Mouse (Mus musculus) MEL (cell line): ENCODE measurements at regions not wholly inside any gene's neighbourhood (a gene's known extent, or its start where the extent isn't known, plus 50 kb on each side); places are given as distances from the start of the nearest gene placed in this dataset.

Source experiments
- CTCF ChIP-seq, 3 experiments: IDR thresholded peaks in 2 of 3; conservative IDR thresholded peaks in 1 of 3; 2 replicates each; pipeline ENCODE4 v1.5.1; 2011 to 2012; ENCODE audit warnings: low read length in 3 of 3, low read depth in 2 of 3, mild to moderate bottlenecking in 2 of 3, improper control_type of control experiment in 1 of 3, inconsistent platforms in 1 of 3, mixed read lengths in 1 of 3, moderate library complexity in 1 of 3; ENCODE audit not compliant: control insufficient read depth in 1 of 3, insufficient read depth in 1 of 3, poor library complexity in 1 of 3, severe bottlenecking in 1 of 3
- ETS1 ChIP-seq: IDR thresholded peaks from 2 replicates; pipeline ENCODE4 v1.6.1; 2012; ENCODE audit warnings: low read depth, mild to moderate bottlenecking, inconsistent platforms, low read length, improper control_type of control experiment, moderate library complexity
- GABPA ChIP-seq: IDR thresholded peaks from 2 replicates; pipeline ENCODE4 v1.6.1; 2012; ENCODE audit warnings: low read depth, mild to moderate bottlenecking, inconsistent platforms, low read length, improper control_type of control experiment, moderate library complexity
- POLR2A ChIP-seq, 2 experiments: IDR thresholded peaks; 2 replicates each; pipeline ENCODE4 v1.6.1; 2011 to 2012; ENCODE audit warnings: low read length in 2 of 2, mild to moderate bottlenecking in 2 of 2, control low read depth in 1 of 2, improper control_type of control experiment in 1 of 2, low read depth in 1 of 2, moderate library complexity in 1 of 2; ENCODE audit not compliant: control insufficient read depth in 1 of 2, insufficient read depth in 1 of 2, poor library complexity in 1 of 2
- TAL1 ChIP-seq: IDR thresholded peaks from 2 replicates; pipeline ENCODE4 v1.6.1; 2012; ENCODE audit warnings: mild to moderate bottlenecking, inconsistent platforms, low read length, moderate library complexity, mixed read lengths
- TBP ChIP-seq: IDR thresholded peaks from 2 replicates; pipeline ENCODE4 v1.8.0; 2011; ENCODE audit warnings: low read depth, low read length, improper control_type of control experiment
- UBTF ChIP-seq: IDR thresholded peaks from 2 replicates; pipeline ENCODE4 v1.6.1; 2012; ENCODE audit warnings: low read depth, mild to moderate bottlenecking, inconsistent platforms, low read length, improper control_type of control experiment, moderate library complexity, borderline replicate concordance; ENCODE audit not compliant: insufficient read depth

DNA sequence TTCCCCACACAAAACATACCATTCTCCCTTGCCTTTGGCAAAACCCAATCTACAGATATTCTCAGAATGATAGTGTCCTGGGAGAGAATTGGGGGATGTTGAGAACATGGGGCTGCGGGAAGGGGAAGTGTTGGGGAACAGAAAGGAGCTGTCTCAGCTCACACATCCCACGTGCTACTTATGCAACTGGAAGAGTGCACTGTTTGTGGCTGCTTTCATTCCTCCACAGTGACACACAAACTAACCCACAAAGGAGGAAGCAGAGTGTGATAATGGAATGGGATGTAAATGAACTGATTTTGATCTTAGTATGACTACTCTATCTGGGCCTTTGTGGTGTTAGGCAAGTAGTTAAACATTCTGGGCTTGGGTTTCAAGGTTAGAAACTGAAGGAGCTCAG, 317.3 kb upstream of the Epha4 start:
- no peak for TF ChIP-seq POLR2A (IDR thresholded peaks at IDR 0.05; ENCODE audit: control insufficient read depth in 1 of 2, insufficient read depth in 1 of 2, low read depth in 1 of 2, low read length in 2 of 2, poor library complexity in 1 of 2)
- no peak for TF ChIP-seq CTCF (IDR thresholded peaks at IDR 0.05 in 2 of 3, conservative IDR thresholded peaks at IDR 0.05 in 1 of 3; ENCODE audit: control insufficient read depth in 1 of 3, insufficient read depth in 1 of 3, low read depth in 2 of 3, low read length in 3 of 3, poor library complexity in 1 of 3, severe bottlenecking in 1 of 3)
- no peak for TF ChIP-seq TAL1
- TF ChIP-seq ETS1, result no peak
- TF ChIP-seq GABPA, result no peak
- TF ChIP-seq UBTF, result no peak
- TF ChIP-seq TBP, result no peak
